Mouse (Mus musculus) urinary bladder, adult 2 months (tissue): Measurements from ENCODE around the gene Ercc2. TPM values are rescaled to one million over a fixed set of nuclear protein-coding genes. Genes with fewer than 3 reads are reported as not detected.

Experiments used
- DNase-seq: peaks from one replicate; pipeline ENCODE4 v3.0.0; 2022; ENCODE audit warnings: low spot score
- polyA plus RNA-seq: library from polyadenylated mRNA; depleted of rRNA; stranded (reverse); fragments of >200 nt; gene quantifications from 2 replicates; pipeline ENCODE4 v1.2.3, GENCODE M21; 2012; rRNA removed

Gene Ercc2
- 23.8 and 24.5 TPM in 2 replicates for polyA plus RNA-seq

DNA sequence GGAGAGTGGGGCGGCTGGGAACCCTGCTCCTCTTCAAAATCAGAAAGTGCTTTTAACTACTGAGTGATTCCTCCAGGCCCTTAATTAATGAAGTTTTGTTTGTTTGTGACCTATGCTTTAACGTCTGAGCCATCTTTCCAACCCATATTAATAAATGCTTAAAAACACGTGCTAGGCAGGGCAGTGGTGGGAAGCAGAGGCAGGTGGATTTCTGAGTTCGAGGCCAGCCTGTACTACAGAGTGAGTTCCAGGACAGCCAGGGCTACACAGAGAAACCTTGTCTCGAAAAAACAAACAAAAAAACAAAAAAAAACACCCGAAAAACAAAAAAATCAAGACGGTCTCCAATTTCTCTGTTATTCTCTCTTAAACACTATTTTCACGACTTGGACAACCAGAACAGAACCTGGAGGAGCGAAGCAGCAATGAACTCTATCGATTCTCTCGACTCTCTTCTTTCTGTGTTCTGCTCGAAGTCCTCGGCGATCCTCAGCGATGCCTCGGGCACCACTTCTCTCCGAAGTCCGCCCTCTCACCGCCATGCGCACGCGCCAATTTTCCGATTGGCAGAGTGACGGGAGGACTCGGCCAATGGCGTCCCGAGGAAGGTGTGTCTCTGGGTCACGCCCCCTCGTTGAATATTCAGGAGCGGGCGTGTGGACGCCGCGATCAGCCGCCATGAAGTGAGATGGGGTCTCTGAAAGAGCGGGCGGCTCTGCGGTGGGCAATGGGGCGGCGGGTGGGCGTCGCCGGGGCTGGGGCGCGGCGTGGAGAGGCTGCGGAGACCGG lies at the start of gene Ercc2:
TSS of gene Ercc2 (plus strand) at position 634 of the 789 bp plus-strand sequence.
- DNase-seq: peak; percentile 98

DNA sequence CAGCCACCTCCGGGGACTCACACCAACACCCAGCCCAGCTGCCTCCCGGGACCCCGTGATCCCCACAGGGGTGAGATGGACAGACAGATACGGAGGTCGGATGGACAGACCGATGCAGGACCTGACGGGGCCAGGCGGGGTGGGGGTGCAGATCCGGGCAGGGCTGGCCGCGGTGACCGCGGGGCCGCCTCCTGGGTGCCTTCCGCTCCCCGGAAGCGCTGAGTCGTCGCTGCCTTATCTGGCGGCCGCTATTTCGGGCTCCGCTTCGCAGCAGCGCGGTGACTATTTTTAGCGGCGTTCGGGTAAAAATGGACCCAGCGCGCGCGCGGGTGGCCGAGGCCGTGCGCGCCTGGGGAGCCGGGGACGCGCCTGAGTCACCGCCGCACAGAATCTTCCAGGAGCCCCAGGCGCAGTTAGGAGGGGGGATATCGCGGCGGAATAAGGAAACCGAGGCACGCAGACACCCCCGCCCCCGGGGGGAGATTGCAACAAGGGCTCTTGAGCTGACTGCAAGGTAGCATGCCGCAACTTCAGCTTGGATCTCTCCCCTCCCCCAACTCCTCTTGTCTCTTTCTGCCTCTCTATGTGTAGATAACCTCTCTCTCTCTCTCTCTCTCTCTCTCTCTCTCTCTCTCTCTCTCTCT lies 49.0 kb upstream of the Ercc2 start:
- DNase-seq: peak; percentile 62

GRCm38 (mm10) chr7:19335583-19335982 lies 46.2 kb upstream of the Ercc2 start:
- no peak for DNase-seq

GRCm38 (mm10) chr7:19337122-19337521 lies 44.7 kb upstream of the Ercc2 start:
- no peak for DNase-seq

DNA sequence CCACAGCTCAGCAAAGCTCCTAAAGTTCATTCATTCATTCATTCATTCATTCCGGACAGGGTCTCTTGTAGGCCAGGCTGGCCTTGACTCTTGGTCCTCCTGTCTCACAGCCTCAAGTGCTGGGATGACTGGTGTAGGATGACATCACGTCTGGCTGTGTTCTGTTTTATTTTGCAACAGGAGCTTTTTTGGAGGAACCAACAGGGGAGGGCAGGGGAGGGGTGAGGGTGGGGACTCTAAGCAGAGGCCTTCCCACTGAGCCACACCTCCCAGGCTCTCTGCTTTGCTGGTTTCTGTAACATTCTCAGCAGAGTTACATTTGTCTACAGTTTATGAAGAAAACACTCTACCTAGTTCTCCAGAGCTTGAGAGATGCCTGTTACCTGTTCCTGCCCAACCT lies 43.8 kb upstream of the Ercc2 start:
- no peak for DNase-seq

DNA sequence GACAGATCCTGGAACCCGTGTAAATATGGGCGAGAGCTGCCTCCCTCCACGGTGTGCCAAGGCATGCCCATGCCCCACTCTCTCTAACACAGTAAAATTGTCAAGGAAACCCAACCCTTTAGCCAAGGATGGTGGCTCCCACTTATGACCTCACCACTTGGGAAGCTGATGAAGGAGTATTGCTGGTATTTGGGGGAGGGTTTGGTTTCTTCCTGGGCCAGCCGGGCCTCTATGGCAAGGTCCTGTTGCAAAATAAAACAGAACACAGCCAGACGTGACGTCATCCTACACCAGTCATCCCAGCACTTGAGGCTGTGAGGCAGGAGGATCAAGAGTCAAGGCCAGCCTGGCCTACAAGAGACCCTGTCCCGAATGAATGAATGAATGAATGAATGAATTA lies 43.2 kb upstream of the Ercc2 start:
- no peak for DNase-seq

DNA sequence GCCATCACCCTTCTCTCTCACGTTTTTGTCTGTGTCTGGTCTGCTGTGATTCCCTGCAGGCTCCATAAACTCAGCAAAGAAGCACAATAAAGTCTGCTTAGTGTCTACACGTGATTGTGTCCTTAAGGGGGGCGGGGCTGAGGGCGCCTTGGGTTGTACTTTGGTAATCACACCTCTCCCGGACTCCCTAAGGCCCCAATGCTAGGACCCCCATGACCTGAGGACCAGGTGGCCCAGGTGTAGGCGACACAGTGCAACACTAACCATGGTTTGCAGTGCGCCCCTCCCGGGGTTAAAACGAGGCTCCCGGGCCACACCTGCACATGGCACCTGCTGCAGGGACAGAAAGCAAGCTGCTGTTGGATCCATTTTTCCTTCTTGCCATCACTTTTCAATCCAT lies 40.6 kb upstream of the Ercc2 start:
- no peak for DNase-seq

DNA sequence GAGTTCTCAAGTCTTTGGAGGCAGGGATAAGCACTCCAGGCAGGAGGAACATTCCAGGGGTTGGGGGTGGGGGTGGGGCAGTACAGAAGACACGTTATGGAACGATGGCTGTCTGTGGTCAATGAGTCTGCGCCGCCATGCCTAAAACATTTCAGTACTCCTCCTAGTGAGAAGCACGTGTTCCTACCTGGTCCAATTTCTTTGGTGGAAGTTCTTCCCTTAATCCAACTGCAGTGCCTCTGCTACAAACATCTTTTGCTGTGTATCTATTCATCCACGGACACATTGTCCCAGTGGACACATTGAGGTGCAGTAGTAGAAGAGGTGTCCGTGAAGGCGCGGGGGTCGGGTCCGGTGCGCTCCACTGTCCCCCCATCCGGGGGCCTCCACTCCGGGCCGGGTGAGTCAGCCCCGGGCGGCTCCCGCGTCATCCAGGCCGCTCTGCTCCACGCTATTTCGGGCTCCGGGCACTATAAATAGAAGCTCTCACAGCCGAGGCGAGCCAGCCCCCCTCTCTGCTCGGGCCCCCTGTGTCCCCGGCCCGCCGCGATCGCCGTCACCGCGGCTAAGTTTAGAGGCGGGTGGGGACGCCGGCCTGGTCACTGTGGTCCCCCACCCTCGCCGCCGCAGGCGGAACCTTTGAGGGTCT lies 39.9 kb upstream of the Ercc2 start:
- no peak for DNase-seq

GRCm38 (mm10) chr7:19342481-19343027 lies 39.3 kb upstream of the Ercc2 start:
- DNase-seq: peak; percentile 84

GRCm38 (mm10) chr7:19343210-19343808 lies 38.5 kb upstream of the Ercc2 start:
- peak; percentile 60 for DNase-seq

GRCm38 (mm10) chr7:19344237-19344847 lies 37.5 kb upstream of the Ercc2 start, which contains the start of gene Ercc1:
Gene Ercc1 (plus strand): TSS chr7:19344778.
- DNase-seq: no peak

- DNase-seq: peak; percentile 82
Observed at GRCm38 (mm10) chr7:19344938-19345471, 36.8 kb upstream of the Ercc2 start.

GRCm38 (mm10) chr7:19349188-19349915 lies 32.5 kb upstream of the Ercc2 start:
- no peak for DNase-seq

DNA sequence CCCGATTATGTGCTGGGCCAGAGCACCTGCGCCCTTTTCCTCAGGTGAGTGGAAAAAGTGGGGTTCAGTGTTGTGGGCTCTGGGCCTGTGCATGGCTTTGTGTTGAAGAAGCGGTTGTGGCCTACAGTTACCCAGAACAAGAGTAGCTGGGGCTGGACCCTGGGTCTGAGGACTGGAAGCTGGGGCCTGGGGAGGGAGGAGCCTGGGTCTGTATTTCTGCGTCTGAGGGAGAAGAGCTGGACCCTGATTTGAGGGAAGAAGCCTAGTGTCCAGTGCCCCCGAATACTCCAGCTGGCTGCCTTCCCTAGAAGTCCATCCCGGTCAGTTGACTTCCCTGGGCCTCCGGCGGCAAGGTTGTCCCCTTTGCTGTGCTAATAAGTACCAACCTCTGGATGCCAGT lies 31.6 kb upstream of the Ercc2 start:
- DNase-seq: no peak

DNA sequence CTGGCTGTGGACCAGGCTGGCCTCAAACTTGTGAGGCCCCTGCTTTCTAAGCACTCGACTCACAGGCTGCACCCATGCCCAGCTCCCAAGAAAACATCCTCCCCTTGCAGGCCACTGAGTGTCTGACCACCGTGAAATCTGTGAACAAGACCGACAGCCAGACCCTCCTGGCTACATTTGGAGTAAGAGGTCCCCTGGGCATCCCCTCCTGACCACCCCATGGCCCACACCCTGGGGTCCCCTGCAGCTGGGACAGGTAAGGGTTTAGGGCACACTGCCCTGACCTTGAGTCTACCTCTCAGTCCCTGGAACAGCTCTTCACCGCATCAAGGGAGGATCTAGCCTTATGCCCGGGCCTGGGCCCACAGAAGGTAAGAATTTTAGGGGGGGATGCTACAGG lies 26.8 kb upstream of the Ercc2 start:
- DNase-seq: no peak

DNA sequence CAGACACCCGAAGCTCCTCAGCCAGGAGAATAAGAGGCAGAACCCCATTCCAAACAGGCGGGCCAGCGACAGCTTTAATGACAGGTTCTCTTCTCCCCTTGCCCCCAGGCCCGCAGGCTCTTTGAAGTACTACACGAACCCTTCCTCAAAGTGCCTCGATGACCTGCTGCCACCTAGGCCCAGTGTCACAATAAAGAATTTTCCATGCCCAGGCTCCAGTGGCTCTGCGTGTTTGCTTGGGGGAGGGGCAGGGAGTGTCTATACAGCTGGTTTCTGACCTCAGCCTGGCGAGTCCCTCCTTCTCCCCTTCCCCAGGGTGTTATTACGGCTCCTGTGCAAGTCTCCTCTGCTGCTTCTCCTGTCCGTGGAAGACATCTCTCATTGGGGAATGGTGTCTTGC lies 25.5 kb upstream of the Ercc2 start:
- DNase-seq: no peak

GRCm38 (mm10) chr7:19357381-19358375 lies 24.1 kb upstream of the Ercc2 start:
- no peak for DNase-seq

- no peak for DNase-seq
Observed at GRCm38 (mm10) chr7:19358634-19359033, 23.2 kb upstream of the Ercc2 start.

GRCm38 (mm10) chr7:19359299-19359891 lies 22.4 kb upstream of the Ercc2 start, which contains the start of the genes Cd3eap and Ppp1r13l:
Gene Cd3eap (minus strand): TSS chr7:19359483.
Gene Ppp1r13l (plus strand): TSS chr7:19359749.
- DNase-seq: peak; percentile 78
